Mouse (Mus musculus) kidney, embryonic 16.5 days (tissue): ENCODE results near the gene Phkg1. TPM values are rescaled to one million over a fixed set of nuclear protein-coding genes. Genes with fewer than 3 reads are reported as not detected.
"Not testable (repeated sequence)": the region's sequence is repeated elsewhere in the genome, so short reads cannot be mapped to it uniquely, and the experiment has no call there.

ENCODE experiments used
- ATAC-seq: fragments of 200-750 bp; cut with Nextera tagmentation; 2 replicates; pipeline ENCODE4 v1.8.0; 2017; ENCODE audit warnings: moderate TSS enrichment; ENCODE audit not compliant: low FRiP score, low TSS enrichment
- H3K27ac ChIP-seq: fragments of 300-500 bp; sonication (generic); 2 replicates; pipeline ENCODE4 v1.5.1; 2014; ENCODE audit warnings: low read length
- H3K27me3 ChIP-seq: fragments of 300-500 bp; sonication (generic); 2 replicates; pipeline ENCODE4 v1.6.1; 2014; ENCODE audit warnings: low read length, control low read depth, mixed read lengths; ENCODE audit not compliant: insufficient read depth
- H3K36me3 ChIP-seq: fragments of 300-500 bp; sonication (generic); 2 replicates; pipeline ENCODE4 v1.6.1; 2014; ENCODE audit warnings: low read length, control low read depth, mixed read lengths; ENCODE audit not compliant: insufficient read depth
- H3K4me1 ChIP-seq: fragments of 300-500 bp; sonication (generic); 2 replicates; pipeline ENCODE4 v1.6.1; 2014; ENCODE audit warnings: low read length, control low read depth, mixed read lengths; ENCODE audit not compliant: insufficient read depth
- H3K4me2 ChIP-seq: fragments of 300-500 bp; sonication (generic); replicated peaks from 2 replicates; pipeline ENCODE4 v1.6.1; 2014; ENCODE audit warnings: low read depth, low read length
- H3K4me3 ChIP-seq: fragments of 300-500 bp; sonication (generic); 2 replicates; pipeline ENCODE4 v1.5.1; 2014; ENCODE audit warnings: mild to moderate bottlenecking, low read length
- H3K9ac ChIP-seq: fragments of 300-500 bp; sonication (generic); replicated peaks from 2 replicates; pipeline ENCODE4 v1.6.1; 2014; ENCODE audit warnings: low read length
- H3K9me3 ChIP-seq: fragments of 300-500 bp; sonication (generic); 2 replicates; pipeline ENCODE4 v1.6.1; 2016; ENCODE audit warnings: low read length, control low read depth
- WGBS: fragments of 180-500 bp; shearing (Covaris S2); extraction: QIAGEN DNeasy Blood & Tissue Kit; methylation state at CpG from one replicate; pipeline ENCODE4 v1.1.7; 2014; 5-methylcytosine and 5-hydroxymethylcytosine counted together
- polyA plus RNA-seq: library from polyadenylated mRNA; unstranded; fragments of >200 nt; fragmentation: Nextera tagmentation; extraction: Ambion mirVana; gene quantifications from 2 replicates; pipeline ENCODE4 v1.2.1, GENCODE M21; 2015

Phkg1 gene
- polyA plus RNA-seq, 1 experiment from 2014 or later: 0.21 TPM

DNA sequence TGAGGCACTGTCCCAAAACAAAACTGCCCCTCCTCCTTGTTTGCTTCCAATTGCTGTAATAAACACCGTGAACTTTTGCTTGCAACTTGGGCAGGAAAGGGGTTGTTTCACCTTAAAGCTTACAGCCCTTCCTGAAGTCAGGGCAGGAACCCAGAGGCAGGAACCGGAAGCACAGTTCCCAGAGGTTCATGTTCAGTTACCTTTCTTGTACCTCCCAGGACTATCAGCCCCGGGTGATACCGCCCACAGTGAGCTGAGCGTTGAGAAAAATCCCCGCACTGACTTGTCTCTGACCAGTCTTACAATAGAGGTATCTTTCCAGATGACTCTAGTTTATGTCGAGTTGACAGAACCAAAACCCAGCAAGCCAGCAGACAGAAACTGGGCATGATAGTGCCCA is 11.2 kb upstream of the Phkg1 start:
- Histone ChIP-seq H3K36me3 (no peaks in the 10 kb centered on the region), H3K27me3 (no peaks in the 10 kb centered on the region), H3K9me3 (no peaks in the 10 kb centered on the region), H3K27ac (no peak overlapping the region), H3K9ac (no peak overlapping the region), H3K4me2 (no peak overlapping the region), H3K4me1 (peaks cover 11% of the 10 kb centered on the region), H3K4me3 (no peak overlapping the region)
- WGBS: 78% methylated on average over 7 of the region's 7 CpGs
- ATAC-seq: no peak

GRCm38 (mm10) chr5:129909147-129909546 is 10.8 kb upstream of the Phkg1 start:
- Histone ChIP-seq H3K9ac (peak overlapping the region; percentile 86), H3K4me2 (peak overlapping the region; percentile 69), H3K27ac (peak overlapping the region; percentile 97), H3K4me3 (peak overlapping the region; percentile 75), H3K36me3 (no peaks in the 10 kb centered on the region), H3K27me3 (no peaks in the 10 kb centered on the region), H3K9me3 (no peaks in the 10 kb centered on the region), H3K4me1 (peaks cover 11% of the 10 kb centered on the region)
- ATAC-seq: no peak
- 71% methylated on average over 9 of the region's 9 CpGs for WGBS

GRCm38 (mm10) chr5:129908242-129908965 is 10.1 kb upstream of the Phkg1 start, which contains the start of gene Nupr1l:
TSS of gene Nupr1l (plus strand) at chr5:129908540.
- Histone ChIP-seq H3K9ac (peak within 1 kb of the TSS; percentile 86), H3K27ac (peak within 1 kb of the TSS; percentile 97), H3K4me1 (peaks cover 11% of the 10 kb centered on the region), H3K4me2 (peak within 1 kb of the TSS; percentile 69), H3K36me3 (no peaks in the 10 kb centered on the region), H3K4me3 (peak within 1 kb of the TSS; percentile 75), H3K27me3 (no peaks in the 10 kb centered on the region), H3K9me3 (no peaks in the 10 kb centered on the region)
- ATAC-seq: peak; percentile 98
- under 1% methylated on average over 63 of the region's 63 CpGs for WGBS

GRCm38 (mm10) chr5:129907775-129908174 is 9.4 kb upstream of the Phkg1 start:
- WGBS: 19% methylated on average over 4 of the region's 4 CpGs
- Histone ChIP-seq H3K4me2 (peak overlapping the region; percentile 69), H3K9me3 (no peaks in the 10 kb centered on the region), H3K4me1 (peaks cover 11% of the 10 kb centered on the region), H3K36me3 (no peaks in the 10 kb centered on the region; the same call in 1 of the 2 replicates), H3K27me3 (no peaks in the 10 kb centered on the region), H3K27ac (peak overlapping the region; percentile 51; the same call in 1 of the 2 replicates), H3K9ac (peak overlapping the region; percentile 86), H3K4me3 (peak overlapping the region; percentile 75)
- no peak for ATAC-seq

DNA sequence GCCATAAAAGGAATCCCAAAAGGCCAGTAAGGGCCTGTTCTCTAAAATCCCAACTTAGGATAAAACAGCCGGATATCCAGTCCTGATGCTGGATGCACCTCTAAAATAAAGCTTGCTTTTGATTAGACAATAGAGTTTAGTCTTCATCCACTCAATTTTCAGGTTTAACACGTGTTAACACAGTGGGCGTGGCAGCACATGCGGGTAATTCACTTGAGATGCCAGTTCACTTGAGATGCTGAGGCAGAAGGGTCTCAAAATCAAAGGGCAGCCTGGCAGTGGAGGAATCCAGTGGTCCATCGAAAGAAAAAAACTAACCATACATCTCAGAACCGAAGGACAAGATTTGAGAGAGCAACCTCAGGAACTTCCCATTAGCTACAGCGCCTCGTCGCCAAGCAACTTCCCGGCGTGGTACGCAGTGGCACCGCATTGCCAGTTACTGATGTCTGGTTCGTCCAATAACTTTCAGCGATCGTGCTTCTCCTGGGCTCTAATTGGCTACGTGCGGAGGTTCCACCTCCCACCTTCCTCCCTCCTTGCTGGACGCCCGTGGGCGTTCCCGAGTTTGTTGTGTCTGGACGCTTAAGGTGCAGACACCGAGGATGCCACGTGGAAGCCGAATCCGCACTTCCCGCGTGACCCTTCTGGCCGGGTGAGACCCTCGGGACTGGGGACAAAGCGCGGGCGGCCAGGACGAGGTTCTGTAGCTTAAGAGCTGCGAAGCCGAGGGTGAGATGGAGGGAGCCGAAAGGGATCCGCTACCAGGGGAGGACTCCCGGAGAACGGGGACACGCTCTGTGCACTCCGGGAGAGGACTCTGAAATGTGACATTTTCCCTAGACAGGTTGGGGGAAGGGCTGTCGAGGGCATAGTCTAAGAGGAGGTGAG is 2.9 kb downstream of the Phkg1 start, which contains the start of gene Zbed5:
TSS of gene Zbed5 (plus strand) at position 526 of the 891 bp plus-strand sequence.
- ATAC-seq: peak; percentile 99
- no peaks in the 10 kb centered on the region for H3K9me3 ChIP-seq
- WGBS: 2% methylated on average over 44 of the region's 44 CpGs
- H3K4me2 ChIP-seq: peak within 1 kb of the TSS; percentile 66
- no peak within 1 kb of the TSS for H3K27ac ChIP-seq
- no peaks in the 10 kb centered on the region for H3K36me3 ChIP-seq
- no peaks in the 10 kb centered on the region for H3K27me3 ChIP-seq
- peak within 1 kb of the TSS; percentile 82 for H3K4me3 ChIP-seq
- H3K9ac ChIP-seq: peak within 1 kb of the TSS; percentile 72
- peaks cover 13% of the 10 kb centered on the region for H3K4me1 ChIP-seq

GRCm38 (mm10) chr5:129890390-129890789 is 8.0 kb downstream of the Phkg1 start:
- H3K9me3 ChIP-seq, H3K27ac ChIP-seq, H3K4me2 ChIP-seq, H3K4me3 ChIP-seq, H3K36me3 ChIP-seq, ATAC-seq, H3K9ac ChIP-seq, H3K27me3 ChIP-seq: not testable (repeated sequence)
- peaks cover 14% of the 10 kb centered on the region for H3K4me1 ChIP-seq
- WGBS: 63% methylated on average over 4 of the region's 7 CpGs

- peak within 1 kb of the TSS; percentile 95 for H3K9ac ChIP-seq
- peak; percentile 100 for ATAC-seq
- peak within 1 kb of the TSS; percentile 91 for H3K4me2 ChIP-seq
- peaks cover 13% of the 10 kb centered on the region for H3K4me1 ChIP-seq
- peaks cover 24% of the 10 kb centered on the region for H3K36me3 ChIP-seq
- WGBS: under 1% methylated on average over 46 of the region's 46 CpGs
- H3K27me3 ChIP-seq: no peaks in the 10 kb centered on the region
- H3K4me3 ChIP-seq: peak within 1 kb of the TSS; percentile 92
- no peaks in the 10 kb centered on the region for H3K9me3 ChIP-seq
- peak within 1 kb of the TSS; percentile 98 for H3K27ac ChIP-seq
These were observed 11.3 kb downstream of the Phkg1 start, which contains the start of gene Chchd2 for GRCm38 (mm10) chr5:129886911-129887636. TSS of gene Chchd2 (minus strand) at chr5:129887470.

GRCm38 (mm10) chr5:129886271-129886670 is 12.1 kb downstream of the Phkg1 start:
- no peaks in the 10 kb centered on the region for H3K9me3 ChIP-seq
- H3K9ac ChIP-seq: peak overlapping the region; percentile 95
- WGBS: 29% methylated on average over 10 of the region's 10 CpGs
- peak overlapping the region; percentile 92 for H3K4me3 ChIP-seq
- H3K27ac ChIP-seq: peak overlapping the region; percentile 98; the same call in 1 of the 2 replicates
- peaks cover 13% of the 10 kb centered on the region for H3K4me1 ChIP-seq
- H3K36me3 ChIP-seq: peaks cover 32% of the 10 kb centered on the region
- no peak for ATAC-seq
- no peaks in the 10 kb centered on the region for H3K27me3 ChIP-seq
- H3K4me2 ChIP-seq: peak overlapping the region; percentile 91

- H3K27ac ChIP-seq: no peak overlapping the region
- no peaks in the 10 kb centered on the region for H3K27me3 ChIP-seq
- H3K36me3 ChIP-seq: peaks cover 40% of the 10 kb centered on the region
- WGBS: 79% methylated on average over 3 of the region's 3 CpGs
- no peaks in the 10 kb centered on the region for H3K9me3 ChIP-seq
- no peak overlapping the region for H3K4me3 ChIP-seq
- H3K4me1 ChIP-seq: no peaks in the 10 kb centered on the region
- no peak overlapping the region for H3K9ac ChIP-seq
- H3K4me2 ChIP-seq: no peak overlapping the region
- no peak for ATAC-seq
These were observed 18.5 kb downstream of the Phkg1 start for GRCm38 (mm10) chr5:129879888-129880287.
